Mouse (Mus musculus) left cerebral cortex, postnatal 25 days (tissue): Measurements from ENCODE around the gene Aak1. TPM values are rescaled to one million over a fixed set of nuclear protein-coding genes. Genes with fewer than 3 reads are reported as not detected.
A peak's percentile ranks its signal among the peaks of the same experiment; 100 is the strongest.

Source experiments
- DNase-seq, 2 experiments: peaks; one replicate each; pipeline ENCODE4 v3.0.0; 2022; ENCODE audit warnings: low spot score in 2 of 2, mixed read lengths in 1 of 2
- intact Hi-C: fragments of 180-260 bp; cut with DNase I; formaldehyde crosslinking; loops from one replicate; pipeline ENCODE4 v1.15.1; 2025
- total RNA-seq, 2 experiments: library from RNA; stranded (reverse); gene quantifications; 2 replicates each; pipeline ENCODE4 v1.2.3; 2021

Aak1 gene
- total RNA-seq: 100 to 1,000 TPM; 395 to 402 TPM

GRCm38 (mm10) chr6:86848915-86849644, at the start of gene Aak1:
Gene Aak1 (plus strand): TSS chr6:86849517.
- intact Hi-C loops: loop anchor here (1.0 kb wide), 2 partner anchors 27 to 68 kb away; no protein-coding TSS in a partner anchor
- peak; percentile 95 for DNase-seq

GRCm38 (mm10) chr6:86800467-86800866, 48.9 kb upstream of the Aak1 start:
- no peak for DNase-seq
- intact Hi-C loops: no loop called here

GRCm38 (mm10) chr6:86801431-86801830, 47.9 kb upstream of the Aak1 start:
- intact Hi-C loops: no loop called here
- no peak for DNase-seq

- intact Hi-C loops: no loop called here
These were observed 44.7 kb upstream of the Aak1 start for GRCm38 (mm10) chr6:86804646-86805045.

GRCm38 (mm10) chr6:86806455-86807086, 42.7 kb upstream of the Aak1 start:
- DNase-seq: peak; percentile 78 to 88
- intact Hi-C loops: loop anchor here (1.0 kb wide), 1 partner anchor 59 kb away; no protein-coding TSS in a partner anchor

More at GRCm38 (mm10) chr6:86804646-86805045, 44.7 kb upstream of the Aak1 start:
- no peak for DNase-seq

- intact Hi-C loops: no loop called here
- DNase-seq: no peak
These were observed 36.4 kb upstream of the Aak1 start for GRCm38 (mm10) chr6:86812919-86813318.

GRCm38 (mm10) chr6:86813341-86813740, 36.0 kb upstream of the Aak1 start:
- intact Hi-C loops: no loop called here
- peak; percentile 62 to 64 for DNase-seq

- DNase-seq: peak in 1 of 2 experiments; percentile 65
These were observed 34.4 kb upstream of the Aak1 start for GRCm38 (mm10) chr6:86814926-86815325.

GRCm38 (mm10) chr6:86815436-86815835, 33.9 kb upstream of the Aak1 start:
- no peak for DNase-seq

More at GRCm38 (mm10) chr6:86814926-86815325, 34.4 kb upstream of the Aak1 start:
- intact Hi-C loops: loop anchor here (1.0 to 5.0 kb wide), 2 partner anchors 106 to 187 kb away; no protein-coding TSS in a partner anchor

GRCm38 (mm10) chr6:86816586-86816985, 32.7 kb upstream of the Aak1 start:
- intact Hi-C loops: loop anchor here (5.0 kb wide), 1 partner anchor 186 kb away; no protein-coding TSS in a partner anchor
- DNase-seq: no peak

More at GRCm38 (mm10) chr6:86815436-86815835, 33.9 kb upstream of the Aak1 start:
- intact Hi-C loops: loop anchor here (5.0 kb wide), 1 partner anchor 187 kb away; no protein-coding TSS in a partner anchor

- peak in 1 of 2 experiments; percentile 50 for DNase-seq
- intact Hi-C loops: loop anchor here (5.0 kb wide), 1 partner anchor 183 kb away; no protein-coding TSS in a partner anchor
These were observed 30.4 kb upstream of the Aak1 start for GRCm38 (mm10) chr6:86818914-86819313.

GRCm38 (mm10) chr6:86819926-86820325, 29.4 kb upstream of the Aak1 start:
- DNase-seq: no peak
- intact Hi-C loops: loop anchor here (5.0 kb wide), 1 partner anchor 182 kb away; no protein-coding TSS in a partner anchor

GRCm38 (mm10) chr6:86820690-86821089, 28.6 kb upstream of the Aak1 start:
- no peak for DNase-seq
- intact Hi-C loops: no loop called here

- intact Hi-C loops: loop anchor here (1.0 kb wide), 1 partner anchor 27 kb away; the partner anchor contains the start of gene Aak1
- DNase-seq: peak; percentile 85 to 96
These were observed 26.8 kb upstream of the Aak1 start for GRCm38 (mm10) chr6:86822285-86823050.

GRCm38 (mm10) chr6:86823051-86823431, 26.3 kb upstream of the Aak1 start:
- intact Hi-C loops: no loop called here
- no peak for DNase-seq

GRCm38 (mm10) chr6:86823824-86824223, 25.5 kb upstream of the Aak1 start:
- intact Hi-C loops: no loop called here
- peak in 1 of 2 experiments; percentile 45 for DNase-seq

- no peak for DNase-seq
- intact Hi-C loops: no loop called here
These were observed 24.9 kb upstream of the Aak1 start for GRCm38 (mm10) chr6:86824401-86824800.

GRCm38 (mm10) chr6:86827432-86827831, 21.9 kb upstream of the Aak1 start:
- no peak for DNase-seq
- intact Hi-C loops: no loop called here

- DNase-seq: no peak
- intact Hi-C loops: no loop called here
These were observed 19.5 kb upstream of the Aak1 start for GRCm38 (mm10) chr6:86829768-86830167.
